Mouse (Mus musculus): ENCODE data around the gene Notch3. TPM values are rescaled to one million over a fixed set of nuclear protein-coding genes. Genes with fewer than 3 reads are reported as not detected.

Gene Notch3
- total RNA-seq, 1 experiment, result 37.4 TPM

DNA sequence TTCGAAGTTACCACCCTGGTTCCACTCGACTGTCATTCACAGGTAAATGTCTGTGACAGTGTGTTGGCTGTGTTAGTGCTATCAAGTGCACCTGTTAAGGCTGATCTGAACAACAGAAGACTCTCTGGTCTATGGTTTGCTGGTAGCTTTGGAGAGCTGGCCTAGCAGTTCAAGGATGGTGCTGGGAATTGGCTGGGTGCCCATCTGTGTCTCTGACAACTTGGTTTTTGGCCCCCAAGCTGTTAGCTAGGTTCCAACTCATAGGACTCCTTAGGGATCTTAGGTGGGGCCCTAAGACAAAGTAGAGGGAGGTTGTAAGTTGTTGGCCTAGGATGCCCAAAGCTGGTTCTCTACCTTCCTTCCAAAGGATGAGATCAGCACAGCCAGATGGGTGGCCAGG is 33.1 kb upstream of the Notch3 start:
- in situ Hi-C loops (cut with MboI; ENCODE audit: low sequenced_read_pairs in 2 of 2, unreplicated experiment in 2 of 2), result no loop called here
- Histone ChIP-seq H3K4me3 (ENCODE audit: insufficient read depth in 1 of 2, low read depth in 1 of 2, low read length in 2 of 2, poor library complexity in 1 of 2, severe bottlenecking in 1 of 2) (no peak overlapping the region), H3K4me1 (ENCODE audit: control insufficient read depth in 2 of 2, insufficient read depth in 2 of 2, low read length in 2 of 2, poor library complexity in 1 of 2) (peaks cover 0 to 15% of the 10 kb centered on the region in 2 experiments; a peak in 1 of 4 replicates), H3K27ac (ENCODE audit: insufficient read depth, low read depth, low read length, poor library complexity, severe bottlenecking) (no peak overlapping the region), H3K9ac (ENCODE audit: insufficient read depth, low read depth, low read length, poor library complexity, severe bottlenecking) (no peak overlapping the region), H3K9me3 (ENCODE audit: control insufficient read depth, insufficient read depth, low read depth, low read length) (no peaks in the 10 kb centered on the region), H3K36me3 (ENCODE audit: control insufficient read depth, insufficient read depth, low read length, poor library complexity, severe bottlenecking) (peaks cover 85% of the 10 kb centered on the region)
- TF ChIP-seq HCFC1 (IDR thresholded peaks at IDR 0.05; ENCODE audit: borderline replicate concordance, insufficient read depth, low read length), result no peak
- no peak for TF ChIP-seq ZC3H11A (IDR thresholded peaks at IDR 0.05; ENCODE audit: borderline replicate concordance, low read depth, low read length)
- TF ChIP-seq ZNF384 (IDR thresholded peaks at IDR 0.05; ENCODE audit: low read depth, low read length), result no peak
- no peak for TF ChIP-seq CHD2 (IDR thresholded peaks at IDR 0.05; ENCODE audit: low read depth, low read length)
- no peak for TF ChIP-seq MAFK (IDR thresholded peaks at IDR 0.05; ENCODE audit: insufficient read depth, low read depth, low read length)
- no peak for DNase-seq (ENCODE audit: low read depth, low spot score)

GRCm38 (mm10) chr17:32197156-32197555 is 30.5 kb upstream of the Notch3 start:
- Histone ChIP-seq H3K36me3 (ENCODE audit: control insufficient read depth, insufficient read depth, low read length, poor library complexity, severe bottlenecking) (peaks cover 63% of the 10 kb centered on the region), H3K9ac (ENCODE audit: insufficient read depth, low read depth, low read length, poor library complexity, severe bottlenecking) (no peak overlapping the region), H3K4me1 (ENCODE audit: control insufficient read depth in 2 of 2, insufficient read depth in 2 of 2, low read length in 2 of 2, poor library complexity in 1 of 2) (peaks cover 0 to 16% of the 10 kb centered on the region in 2 experiments; a peak in 2 of 4 replicates), H3K4me3 (ENCODE audit: insufficient read depth in 1 of 2, low read depth in 1 of 2, low read length in 2 of 2, poor library complexity in 1 of 2, severe bottlenecking in 1 of 2) (no peak overlapping the region), H3K27ac (ENCODE audit: insufficient read depth, low read depth, low read length, poor library complexity, severe bottlenecking) (no peak overlapping the region), H3K9me3 (ENCODE audit: control insufficient read depth, insufficient read depth, low read depth, low read length) (no peaks in the 10 kb centered on the region)
- DNase-seq (ENCODE audit: low read depth, low spot score), result no peak
- in situ Hi-C loops (cut with MboI; ENCODE audit: low sequenced_read_pairs in 2 of 2, unreplicated experiment in 2 of 2), result no loop called here
- TF ChIP-seq CHD2 (IDR thresholded peaks at IDR 0.05; ENCODE audit: low read depth, low read length) (no peak), MAFK (IDR thresholded peaks at IDR 0.05; ENCODE audit: insufficient read depth, low read depth, low read length) (no peak), ZNF384 (IDR thresholded peaks at IDR 0.05; ENCODE audit: low read depth, low read length) (no peak), ZC3H11A (IDR thresholded peaks at IDR 0.05; ENCODE audit: borderline replicate concordance, low read depth, low read length) (no peak), HCFC1 (IDR thresholded peaks at IDR 0.05; ENCODE audit: borderline replicate concordance, insufficient read depth, low read length) (no peak)

- Histone ChIP-seq H3K4me1 (ENCODE audit: control insufficient read depth in 2 of 2, insufficient read depth in 2 of 2, low read length in 2 of 2, poor library complexity in 1 of 2) (peaks cover 0 to 4% of the 10 kb centered on the region in 2 experiments; a peak in 2 of 4 replicates), H3K27ac (ENCODE audit: insufficient read depth, low read depth, low read length, poor library complexity, severe bottlenecking) (0 out of 2 replicates have a peak overlapping the region, but pooled peaks have one; percentile 48), H3K9me3 (ENCODE audit: control insufficient read depth, insufficient read depth, low read depth, low read length) (no peaks in the 10 kb centered on the region), H3K36me3 (ENCODE audit: control insufficient read depth, insufficient read depth, low read length, poor library complexity, severe bottlenecking) (peaks cover 49% of the 10 kb centered on the region), H3K9ac (ENCODE audit: insufficient read depth, low read depth, low read length, poor library complexity, severe bottlenecking) (no peak overlapping the region), H3K4me3 (ENCODE audit: insufficient read depth in 1 of 2, low read depth in 1 of 2, low read length in 2 of 2, poor library complexity in 1 of 2, severe bottlenecking in 1 of 2) (no peak overlapping the region)
- no peak for DNase-seq (ENCODE audit: low read depth, low spot score)
- in situ Hi-C loops (cut with MboI; ENCODE audit: low sequenced_read_pairs in 2 of 2, unreplicated experiment in 2 of 2), result no loop called here
- no peak for TF ChIP-seq HCFC1 (IDR thresholded peaks at IDR 0.05; ENCODE audit: borderline replicate concordance, insufficient read depth, low read length)
- TF ChIP-seq CHD2 (IDR thresholded peaks at IDR 0.05; ENCODE audit: low read depth, low read length), result no peak
- no peak for TF ChIP-seq MAFK (IDR thresholded peaks at IDR 0.05; ENCODE audit: insufficient read depth, low read depth, low read length)
- TF ChIP-seq ZNF384 (IDR thresholded peaks at IDR 0.05; ENCODE audit: low read depth, low read length), result no peak
- no peak for TF ChIP-seq ZC3H11A (IDR thresholded peaks at IDR 0.05; ENCODE audit: borderline replicate concordance, low read depth, low read length)
These were observed 29.1 kb upstream of the Notch3 start for GRCm38 (mm10) chr17:32195725-32196124.

GRCm38 (mm10) chr17:32193010-32193409 is 26.4 kb upstream of the Notch3 start:
- Histone ChIP-seq H3K4me3 (ENCODE audit: insufficient read depth in 1 of 2, low read depth in 1 of 2, low read length in 2 of 2, poor library complexity in 1 of 2, severe bottlenecking in 1 of 2) (no peak overlapping the region), H3K4me1 (ENCODE audit: control insufficient read depth in 2 of 2, insufficient read depth in 2 of 2, low read length in 2 of 2, poor library complexity in 1 of 2) (peaks cover 3 to 10% of the 10 kb centered on the region in 2 experiments; a peak in 3 of 4 replicates), H3K9me3 (ENCODE audit: control insufficient read depth, insufficient read depth, low read depth, low read length) (no peaks in the 10 kb centered on the region), H3K9ac (ENCODE audit: insufficient read depth, low read depth, low read length, poor library complexity, severe bottlenecking) (no peak overlapping the region), H3K36me3 (ENCODE audit: control insufficient read depth, insufficient read depth, low read length, poor library complexity, severe bottlenecking) (peaks cover 23% of the 10 kb centered on the region), H3K27ac (ENCODE audit: insufficient read depth, low read depth, low read length, poor library complexity, severe bottlenecking) (no peak overlapping the region)
- in situ Hi-C loops (cut with MboI; ENCODE audit: low sequenced_read_pairs in 2 of 2, unreplicated experiment in 2 of 2), result no loop called here
- TF ChIP-seq ZC3H11A (IDR thresholded peaks at IDR 0.05; ENCODE audit: borderline replicate concordance, low read depth, low read length) (no peak), ZNF384 (IDR thresholded peaks at IDR 0.05; ENCODE audit: low read depth, low read length) (no peak), CHD2 (IDR thresholded peaks at IDR 0.05; ENCODE audit: low read depth, low read length) (no peak), MAFK (IDR thresholded peaks at IDR 0.05; ENCODE audit: insufficient read depth, low read depth, low read length) (no peak), HCFC1 (IDR thresholded peaks at IDR 0.05; ENCODE audit: borderline replicate concordance, insufficient read depth, low read length) (no peak)
- DNase-seq (ENCODE audit: low read depth, low spot score), result no peak

Data from ES-E14 (cell line).